Mouse (Mus musculus) forebrain, embryonic 13.5 days (tissue): Measurements from ENCODE around the gene Cpa4. TPM values are rescaled to one million over a fixed set of nuclear protein-coding genes. Genes with fewer than 3 reads are reported as not detected.

ENCODE experiments used
- ATAC-seq: fragments of 200-750 bp; cut with Nextera tagmentation; 2 replicates; pipeline ENCODE4 v1.8.0; 2017
- H3K27ac ChIP-seq: fragments of 300-500 bp; sonication (generic); 2 replicates; pipeline ENCODE4 v1.5.1; 2015; ENCODE audit warnings: inconsistent platforms, mild to moderate bottlenecking, moderate library complexity
- H3K27me3 ChIP-seq: fragments of 300-500 bp; sonication (generic); 2 replicates; pipeline ENCODE4 v1.6.1; 2015; ENCODE audit warnings: mild to moderate bottlenecking, inconsistent platforms
- H3K36me3 ChIP-seq: fragments of 300-500 bp; sonication (generic); 2 replicates; pipeline ENCODE4 v1.6.1; 2015; ENCODE audit warnings: mild to moderate bottlenecking, inconsistent platforms; ENCODE audit not compliant: poor library complexity, severe bottlenecking
- H3K4me1 ChIP-seq: fragments of 300-500 bp; sonication (generic); 2 replicates; pipeline ENCODE4 v1.6.1; 2015; ENCODE audit warnings: inconsistent platforms
- H3K4me2 ChIP-seq: fragments of 300-500 bp; sonication (generic); 2 replicates; pipeline ENCODE4 v1.6.1; 2015; ENCODE audit warnings: inconsistent platforms, mild to moderate bottlenecking, moderate library complexity
- H3K4me3 ChIP-seq: fragments of 300-500 bp; sonication (generic); 2 replicates; pipeline ENCODE4 v1.5.1; 2015; ENCODE audit warnings: mild to moderate bottlenecking, inconsistent platforms
- H3K9ac ChIP-seq: fragments of 300-500 bp; sonication (generic); 2 replicates; pipeline ENCODE4 v1.6.1; 2015; ENCODE audit warnings: mild to moderate bottlenecking, inconsistent platforms
- H3K9me3 ChIP-seq: fragments of 300-500 bp; sonication (generic); replicated peaks from 2 replicates; pipeline ENCODE4 v1.6.1; 2016; ENCODE audit warnings: inconsistent platforms
- WGBS: fragments of 180-500 bp; shearing (Covaris S2); methylation state at CpG from one replicate; pipeline ENCODE4 v1.1.7; 2015; 5-methylcytosine and 5-hydroxymethylcytosine counted together
- polyA plus RNA-seq: library from polyadenylated mRNA; unstranded; fragments of >200 nt; fragmentation: Nextera tagmentation; extraction: Ambion mirVana; gene quantifications from 2 replicates; pipeline ENCODE4 v1.2.1, GENCODE M21; 2015

Cpa4 gene
- 3.4 and 3.6 TPM in 2 replicates for polyA plus RNA-seq

DNA sequence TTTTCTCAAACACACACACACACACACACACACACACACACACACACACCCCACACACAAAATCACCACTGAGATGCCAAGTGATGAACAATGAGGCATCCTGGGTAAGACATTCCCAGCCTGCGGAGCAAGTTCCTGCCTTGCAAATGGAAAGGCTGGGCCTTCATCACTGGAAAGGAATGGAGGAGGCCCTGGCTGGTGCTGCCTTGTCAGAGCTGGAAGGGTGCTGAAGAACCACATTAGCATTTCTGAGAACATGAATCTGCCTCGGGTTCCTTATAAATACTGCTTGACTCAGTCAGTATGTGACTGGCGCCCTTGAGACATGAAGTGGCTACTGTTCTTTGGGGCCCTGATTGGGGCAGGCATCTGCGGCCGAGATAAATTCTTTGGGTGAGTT lies at the start of gene Cpa4:
Cpa4 (plus strand) TSS at position 301 of the 400 bp plus-strand sequence.
- H3K36me3 ChIP-seq, result no peaks in the 10 kb centered on the region
- H3K4me1 ChIP-seq, result peaks cover 15% of the 10 kb centered on the region
- H3K27ac ChIP-seq, result no peak within 1 kb of the TSS; the same call in 1 of the 2 replicates
- H3K9ac ChIP-seq, result no peak within 1 kb of the TSS
- ATAC-seq, result no peak
- WGBS, result 77% methylated on average over 5 of the region's 5 CpGs
- no peaks in the 10 kb centered on the region for H3K27me3 ChIP-seq
- no peaks in the 10 kb centered on the region for H3K9me3 ChIP-seq
- H3K4me3 ChIP-seq, result no peak within 1 kb of the TSS
- H3K4me2 ChIP-seq, result no peak within 1 kb of the TSS

DNA sequence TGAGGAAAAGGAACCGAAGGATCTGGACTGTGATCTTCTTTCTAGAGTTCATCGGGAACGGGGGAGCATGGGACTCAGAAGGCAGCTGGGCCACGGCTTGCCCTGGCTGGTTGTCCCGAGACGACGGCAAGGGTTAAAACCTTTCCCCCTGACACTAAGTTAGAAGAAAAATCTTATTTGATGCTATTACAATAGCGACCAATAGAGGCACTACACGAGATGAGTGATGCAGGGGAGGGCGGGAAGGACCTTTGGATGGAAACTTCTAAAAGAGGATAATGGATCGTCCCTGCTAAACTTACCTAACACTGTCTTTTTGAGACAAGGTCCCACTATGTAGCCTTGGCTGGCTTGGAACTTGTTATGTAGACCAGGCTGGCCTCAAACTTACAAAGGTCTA lies 47.8 kb upstream of the Cpa4 start:
- H3K9me3 ChIP-seq, result no peaks in the 10 kb centered on the region
- H3K36me3 ChIP-seq, result no peaks in the 10 kb centered on the region
- H3K27me3 ChIP-seq, result no peaks in the 10 kb centered on the region
- ATAC-seq, result no peak
- no peak overlapping the region for H3K4me3 ChIP-seq
- H3K27ac ChIP-seq, result no peak overlapping the region
- WGBS, result 67% methylated on average over 11 of the region's 11 CpGs
- no peak overlapping the region for H3K9ac ChIP-seq
- H3K4me2 ChIP-seq, result no peak overlapping the region
- H3K4me1 ChIP-seq, result peaks cover 7% of the 10 kb centered on the region

DNA sequence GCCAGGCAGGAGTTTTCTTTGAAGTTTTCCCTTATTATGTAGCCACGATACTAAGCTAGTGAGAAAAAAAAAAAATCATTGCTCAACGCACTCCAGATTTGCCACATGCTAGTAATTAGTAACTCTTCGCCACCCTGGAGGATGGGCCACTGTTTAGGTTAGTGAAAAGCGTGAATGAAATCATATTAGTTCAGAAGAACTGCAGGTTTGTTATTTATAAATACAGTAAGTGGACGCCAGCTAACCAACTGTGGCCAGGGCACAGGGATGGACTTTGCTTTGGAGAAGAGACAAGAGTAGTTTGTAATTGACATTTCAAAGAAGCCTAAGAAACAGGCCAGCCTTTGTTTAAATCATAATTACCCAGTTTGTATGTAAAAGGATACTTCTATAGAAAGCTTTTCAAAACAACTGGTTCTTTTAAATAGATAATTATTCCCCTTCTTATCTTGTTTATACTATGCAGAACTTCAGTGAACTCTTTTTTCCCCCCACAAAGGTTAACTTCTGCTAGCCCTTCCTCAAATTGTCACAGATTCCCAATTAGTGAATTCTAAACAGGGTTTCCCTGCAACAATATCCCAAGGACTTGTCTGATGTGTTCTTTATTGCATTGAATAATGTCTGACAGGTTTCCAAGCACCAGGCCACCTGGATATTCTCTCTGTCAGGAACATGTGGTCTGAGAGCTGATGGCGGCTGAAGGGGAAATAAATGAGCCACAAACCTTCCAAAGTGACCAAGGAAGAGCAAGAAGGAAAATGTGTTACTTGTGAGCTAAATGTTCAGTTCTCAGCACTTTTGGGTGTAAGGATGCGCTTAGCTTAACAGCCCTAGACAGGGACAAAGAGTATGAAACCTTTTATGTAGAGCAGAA lies 42.5 kb upstream of the Cpa4 start:
- H3K27ac ChIP-seq, result peak overlapping the region; percentile 93
- H3K36me3 ChIP-seq, result no peaks in the 10 kb centered on the region
- WGBS, result 16% methylated on average over 7 of the region's 7 CpGs
- peaks cover 28% of the 10 kb centered on the region for H3K4me1 ChIP-seq
- H3K4me3 ChIP-seq, result no peak overlapping the region
- no peak overlapping the region for H3K4me2 ChIP-seq
- no peaks in the 10 kb centered on the region for H3K9me3 ChIP-seq
- no peaks in the 10 kb centered on the region for H3K27me3 ChIP-seq
- no peak for ATAC-seq
- H3K9ac ChIP-seq, result peak overlapping the region; percentile 8; the same call in 1 of the 2 replicates

DNA sequence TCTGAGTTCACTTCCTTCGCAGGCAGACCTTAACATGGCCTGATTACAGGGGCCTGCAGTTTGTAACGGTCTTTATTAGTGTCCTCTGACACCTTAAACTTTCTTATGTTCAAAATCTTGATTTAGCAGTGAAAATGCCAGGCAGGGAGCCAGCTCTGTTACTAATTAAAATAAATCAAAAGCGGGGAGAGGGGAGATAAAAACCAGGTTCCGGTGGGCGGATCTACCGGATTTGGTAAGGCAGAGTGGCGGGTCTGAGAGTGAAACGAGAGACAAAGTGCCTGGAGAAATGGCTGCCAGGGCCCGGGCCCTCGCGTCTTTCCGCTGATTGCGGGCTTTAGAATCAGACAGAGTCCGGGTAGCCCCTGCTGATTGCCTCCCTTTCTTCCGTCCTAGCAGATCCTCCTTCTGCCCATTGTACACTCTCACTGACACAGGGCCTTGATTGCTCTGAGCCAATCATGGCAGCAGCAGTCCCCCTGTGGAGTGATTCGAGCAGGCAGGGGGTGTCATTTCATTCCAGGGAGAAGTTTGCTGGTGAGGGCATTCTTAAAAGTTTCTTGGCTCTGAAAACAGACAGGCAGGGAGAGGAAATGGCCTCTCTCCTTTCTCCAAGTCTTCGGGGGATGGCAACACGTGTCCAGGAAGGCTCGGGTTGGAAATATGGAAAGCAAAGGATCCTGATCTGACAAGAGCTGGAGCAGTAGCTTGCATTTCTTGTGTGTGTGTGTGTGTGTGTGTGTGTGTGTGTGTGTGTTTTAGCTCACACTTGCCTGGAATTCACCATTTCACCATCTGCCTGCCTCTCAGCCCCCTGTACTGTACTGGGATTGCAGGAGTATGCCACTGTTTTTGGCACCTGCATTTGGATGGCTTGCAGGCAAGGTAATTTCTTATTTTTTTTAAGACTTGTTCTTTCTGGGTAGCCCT lies 41.3 kb upstream of the Cpa4 start:
- Histone ChIP-seq H3K9ac (peak overlapping the region; percentile 58), H3K27me3 (no peaks in the 10 kb centered on the region), H3K4me2 (peak overlapping the region; percentile 49), H3K4me3 (no peak overlapping the region), H3K27ac (peak overlapping the region; percentile 93), H3K4me1 (peaks cover 28% of the 10 kb centered on the region), H3K9me3 (no peaks in the 10 kb centered on the region), H3K36me3 (no peaks in the 10 kb centered on the region)
- peak; percentile 85 for ATAC-seq
- WGBS, result 4% methylated on average over 19 of the region's 19 CpGs

DNA sequence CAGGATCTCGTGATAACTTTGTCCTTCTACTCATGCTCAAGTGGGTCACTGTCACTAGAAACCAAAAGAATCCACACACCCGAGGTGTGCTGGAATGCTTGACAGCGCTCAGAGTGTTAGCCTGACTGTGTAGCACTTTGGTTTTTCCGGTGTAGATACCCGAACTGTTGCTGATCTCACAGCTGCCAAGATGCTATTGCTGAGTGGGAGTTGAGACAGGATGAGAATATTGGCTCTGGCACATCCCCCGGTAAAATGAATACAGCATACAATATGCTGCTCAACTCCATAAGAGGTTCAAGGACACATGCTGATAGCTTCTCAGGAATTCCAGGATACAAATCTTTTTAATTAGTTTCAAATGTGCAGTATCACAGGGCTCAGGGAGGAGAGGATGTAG lies 39.4 kb upstream of the Cpa4 start:
- Histone ChIP-seq H3K27me3 (no peaks in the 10 kb centered on the region), H3K4me2 (no peak overlapping the region), H3K4me3 (no peak overlapping the region), H3K27ac (no peak overlapping the region), H3K9me3 (no peaks in the 10 kb centered on the region), H3K4me1 (peaks cover 28% of the 10 kb centered on the region), H3K36me3 (no peaks in the 10 kb centered on the region), H3K9ac (no peak overlapping the region)
- WGBS, result 67% methylated on average over 6 of the region's 6 CpGs
- ATAC-seq, result no peak

DNA sequence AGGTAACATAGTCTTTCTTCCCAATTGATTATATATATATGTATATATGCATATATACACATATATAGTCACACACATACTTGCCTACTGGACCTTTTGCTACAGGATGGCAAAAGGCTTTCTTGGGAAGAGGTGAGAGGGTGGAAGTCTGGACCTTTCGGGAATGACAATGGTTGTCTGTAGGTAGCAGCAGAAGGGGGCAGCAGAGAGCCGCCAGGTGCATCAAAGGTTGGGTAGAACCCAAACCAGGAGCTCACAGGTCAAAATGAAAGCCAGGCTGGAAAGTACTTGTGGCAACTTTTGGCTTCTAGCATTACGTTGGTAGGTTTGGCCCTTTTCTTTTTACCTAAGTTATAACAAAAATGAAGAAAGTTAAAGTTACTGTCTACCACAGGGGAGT lies 32.8 kb upstream of the Cpa4 start:
- WGBS, result 46% methylated on average over 3 of the region's 3 CpGs
- H3K9ac ChIP-seq, result no peak overlapping the region
- H3K9me3 ChIP-seq, result no peaks in the 10 kb centered on the region
- H3K27ac ChIP-seq, result no peak overlapping the region
- no peak for ATAC-seq
- no peak overlapping the region for H3K4me3 ChIP-seq
- H3K4me2 ChIP-seq, result no peak overlapping the region
- no peaks in the 10 kb centered on the region for H3K36me3 ChIP-seq
- no peaks in the 10 kb centered on the region for H3K27me3 ChIP-seq
- no peaks in the 10 kb centered on the region for H3K4me1 ChIP-seq

DNA sequence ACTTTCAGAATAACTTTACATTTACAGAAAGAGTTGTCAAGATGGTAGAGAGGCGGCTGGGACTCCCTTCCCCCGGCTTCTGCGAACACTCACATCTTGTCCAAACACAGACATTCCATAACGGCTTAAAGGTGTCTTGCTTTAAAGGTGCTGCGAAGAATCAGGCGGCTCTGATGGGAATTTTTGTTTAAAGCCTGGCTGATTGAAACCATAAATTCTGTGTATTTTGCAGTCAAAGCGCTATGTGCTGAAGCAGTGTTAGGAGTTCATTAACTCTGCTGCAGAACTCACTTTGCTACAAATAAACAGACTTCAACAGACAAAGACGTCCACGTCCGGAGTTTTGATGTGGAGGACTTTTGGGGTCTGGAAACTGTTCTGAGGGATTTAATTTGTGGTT lies 29.9 kb upstream of the Cpa4 start:
- Histone ChIP-seq H3K4me2 (no peak overlapping the region), H3K27me3 (no peaks in the 10 kb centered on the region), H3K4me1 (0 out of 2 replicates have a peak, but pooled peaks cover 4% of the 10 kb centered on the region), H3K4me3 (no peak overlapping the region), H3K27ac (no peak overlapping the region), H3K36me3 (no peaks in the 10 kb centered on the region), H3K9ac (no peak overlapping the region), H3K9me3 (no peaks in the 10 kb centered on the region)
- no peak for ATAC-seq
- WGBS, result 64% methylated on average over 10 of the region's 10 CpGs

DNA sequence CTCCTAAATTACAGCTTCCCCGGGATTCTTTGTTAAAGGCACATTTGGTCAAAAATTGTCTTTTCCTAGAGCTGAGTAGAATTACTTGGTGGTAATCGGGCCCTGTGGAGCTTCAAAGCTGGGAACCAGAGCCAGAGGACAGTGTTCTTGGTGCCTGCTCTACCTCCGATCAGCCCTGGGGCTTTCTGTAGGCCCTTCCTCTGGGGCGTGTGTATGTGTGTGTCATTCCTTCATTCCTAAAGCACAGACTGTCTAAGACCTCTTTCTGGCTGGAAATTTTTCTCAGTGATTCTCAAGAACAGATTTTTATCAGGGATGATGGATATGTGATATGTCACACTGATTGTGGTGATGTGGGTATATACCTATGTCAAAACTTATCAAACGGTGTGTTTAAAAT lies 29.4 kb upstream of the Cpa4 start:
- H3K9ac ChIP-seq, result no peak overlapping the region
- no peaks in the 10 kb centered on the region for H3K9me3 ChIP-seq
- WGBS, result 82% methylated on average over 5 of the region's 5 CpGs
- no peaks in the 10 kb centered on the region for H3K36me3 ChIP-seq
- no peak overlapping the region for H3K27ac ChIP-seq
- peaks cover 10% of the 10 kb centered on the region for H3K4me1 ChIP-seq
- H3K4me2 ChIP-seq, result no peak overlapping the region
- no peaks in the 10 kb centered on the region for H3K27me3 ChIP-seq
- H3K4me3 ChIP-seq, result no peak overlapping the region
- ATAC-seq, result no peak

DNA sequence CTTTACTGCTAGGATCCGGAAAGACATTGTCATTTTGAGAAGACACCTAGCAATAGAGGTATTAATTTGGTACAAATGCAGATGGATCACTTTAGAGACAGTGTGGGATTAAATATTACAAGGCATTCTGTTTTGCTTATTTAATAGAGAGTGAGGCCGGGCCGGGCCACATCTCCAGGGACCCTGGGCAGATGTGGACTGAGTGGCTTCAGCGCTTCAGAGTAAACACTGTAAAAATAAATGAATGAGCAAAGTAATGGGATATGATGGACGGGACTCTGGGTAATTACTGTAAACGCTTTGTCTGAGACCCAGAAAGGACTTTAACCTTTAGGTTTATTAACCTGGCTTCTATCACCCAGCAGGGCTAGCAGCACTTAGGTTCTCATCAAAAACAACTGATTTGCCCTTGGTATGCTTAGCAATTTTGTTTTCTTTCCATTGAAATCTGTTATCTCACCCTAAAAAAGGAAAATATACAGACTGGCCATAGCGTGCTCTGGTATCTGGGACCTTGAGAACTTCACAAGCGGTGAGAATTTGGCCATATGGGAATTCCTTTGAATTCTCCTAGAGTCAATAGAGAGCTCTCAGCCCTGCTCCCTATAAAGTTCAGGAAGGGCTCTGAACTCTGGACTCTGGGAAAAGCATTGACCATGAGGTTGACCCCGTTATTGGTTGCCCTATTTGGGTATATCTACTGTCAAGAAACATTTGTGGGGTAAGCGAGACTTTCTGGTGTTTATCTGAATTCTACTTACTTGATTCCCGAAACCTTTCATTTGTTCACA lies 27.0 kb upstream of the Cpa4 start, which contains the start of gene Cpa2:
Cpa2 (plus strand) TSS at position 574 of the 791 bp plus-strand sequence.
- Histone ChIP-seq H3K9ac (no peak within 1 kb of the TSS), H3K4me3 (no peak within 1 kb of the TSS), H3K36me3 (no peaks in the 10 kb centered on the region), H3K4me2 (no peak within 1 kb of the TSS), H3K27me3 (no peaks in the 10 kb centered on the region), H3K4me1 (peaks cover 20% of the 10 kb centered on the region), H3K9me3 (no peaks in the 10 kb centered on the region), H3K27ac (no peak within 1 kb of the TSS)
- 88% methylated on average over 11 of the region's 11 CpGs for WGBS
- ATAC-seq, result no peak

DNA sequence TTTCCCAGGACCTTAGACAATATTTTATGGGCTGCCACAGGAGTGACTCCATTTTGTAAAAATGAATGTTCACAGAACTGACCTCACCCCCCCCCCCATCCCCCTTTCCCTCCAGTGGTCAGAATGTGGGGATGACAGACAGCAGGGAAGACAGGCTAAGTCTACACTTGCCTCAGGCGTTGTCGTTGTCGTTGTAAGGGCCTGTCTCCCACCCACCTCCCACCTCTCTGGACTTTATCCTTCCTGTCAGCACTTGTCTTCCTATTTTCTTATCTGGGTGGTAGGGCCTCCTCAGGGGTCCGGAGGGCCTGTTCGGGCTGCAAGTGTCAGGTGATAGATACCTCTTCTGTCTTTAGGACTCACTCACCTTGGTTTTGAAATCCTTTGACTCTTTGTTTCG lies 25.9 kb upstream of the Cpa4 start:
- Histone ChIP-seq H3K4me1 (peaks cover 29% of the 10 kb centered on the region), H3K27ac (no peak overlapping the region), H3K4me2 (no peak overlapping the region), H3K27me3 (no peaks in the 10 kb centered on the region), H3K9ac (no peak overlapping the region), H3K4me3 (no peak overlapping the region), H3K36me3 (no peaks in the 10 kb centered on the region), H3K9me3 (no peaks in the 10 kb centered on the region)
- no peak for ATAC-seq
- 81% methylated on average over 6 of the region's 6 CpGs for WGBS

DNA sequence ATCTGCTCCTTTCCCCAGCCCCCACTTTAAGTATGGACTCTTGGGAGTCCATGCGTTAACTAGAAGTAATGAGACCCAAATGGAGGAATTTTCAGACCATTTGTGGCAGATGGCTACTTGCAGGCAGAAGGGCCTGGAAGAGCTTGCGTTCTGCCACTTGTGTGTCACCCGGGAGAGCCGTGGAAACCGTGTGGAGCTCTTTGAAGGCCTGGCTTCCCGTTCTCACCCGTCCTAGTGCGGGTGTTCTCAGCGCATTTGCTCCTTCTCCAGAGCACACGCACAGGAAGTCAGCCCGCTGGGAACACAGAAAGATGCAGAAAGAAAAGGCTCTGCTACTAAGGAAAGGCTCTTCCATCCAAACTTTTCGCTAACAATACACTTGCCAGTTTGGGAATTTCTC lies 25.1 kb upstream of the Cpa4 start:
- Histone ChIP-seq H3K27ac (no peak overlapping the region), H3K4me2 (no peak overlapping the region), H3K4me3 (no peak overlapping the region), H3K4me1 (peaks cover 35% of the 10 kb centered on the region), H3K9me3 (no peaks in the 10 kb centered on the region), H3K36me3 (no peaks in the 10 kb centered on the region), H3K27me3 (no peaks in the 10 kb centered on the region), H3K9ac (no peak overlapping the region)
- no peak for ATAC-seq
- WGBS, result 53% methylated on average over 12 of the region's 12 CpGs
